Mouse (Mus musculus): ENCODE data around the gene Eif3m.

DNA sequence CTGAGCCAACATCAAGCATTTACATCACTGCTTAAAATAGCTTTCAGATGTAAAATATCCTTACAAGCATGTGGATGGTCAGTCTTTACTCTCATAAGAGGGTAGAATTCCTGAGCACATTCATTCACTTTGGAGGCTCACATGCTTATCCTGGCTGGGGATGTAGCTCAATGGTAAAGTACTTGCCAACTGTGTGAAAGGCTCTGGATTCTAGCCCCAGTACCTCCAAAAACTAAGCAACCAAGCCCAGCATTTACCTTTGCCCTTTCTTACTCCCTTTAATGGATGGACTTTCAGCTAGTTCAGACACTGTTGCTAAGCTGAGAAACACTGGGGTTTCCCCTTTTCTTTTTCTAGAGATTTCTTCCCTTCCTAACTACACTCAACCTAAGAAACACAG, 9.6 kb downstream of the Eif3m start:
- TF ChIP-seq CTCF (IDR thresholded peaks at IDR 0.05; ENCODE audit: borderline replicate concordance, control insufficient read depth, extremely low read depth, insufficient read depth, low read length, poor library complexity), result no peak
- TF ChIP-seq POLR2A (IDR thresholded peaks at IDR 0.05; ENCODE audit: control insufficient read depth, extremely low read depth, insufficient read depth, low read length, poor library complexity), result no peak

Data from thymus, adult 2 months (tissue).